Mouse (Mus musculus) thymus, postnatal 4 days (tissue): ENCODE data around the gene Prex1.
A peak's percentile ranks its signal among the peaks of the same experiment; 100 is the strongest.
"Not testable (repeated sequence)": the region's sequence is repeated elsewhere in the genome, so short reads cannot be mapped to it uniquely, and the experiment has no call there.

Experiments used
- DNase-seq: peaks from one replicate; pipeline ENCODE4 v3.0.0; 2021

Gene Prex1

GRCm38 (mm10) chr2:166713690-166714426 is at the start of gene Prex1:
Prex1 (minus strand) TSS chr2:166713832.
- DNase-seq = peak; percentile 100

DNA sequence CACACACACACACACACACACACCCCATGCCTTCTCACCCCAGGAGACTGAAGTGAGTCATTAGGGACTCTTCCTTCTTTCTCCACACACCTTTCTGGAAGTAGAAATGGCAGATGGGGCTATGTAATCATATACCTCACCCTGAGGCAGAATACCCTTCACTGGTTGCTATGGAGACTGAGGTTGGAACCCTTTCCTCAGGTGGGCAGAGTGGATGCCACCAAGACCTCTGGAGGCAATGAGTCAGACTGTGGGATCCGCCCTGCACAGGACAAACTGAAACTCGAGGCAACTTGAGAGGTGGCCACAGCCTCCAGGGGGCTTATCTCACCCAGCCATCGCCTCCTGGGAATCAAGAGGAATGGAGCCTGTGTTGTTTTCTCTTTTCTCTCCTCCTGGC is 44.3 kb upstream of the Prex1 start:
- DNase-seq = no peak

GRCm38 (mm10) chr2:166754760-166755159 is 41.1 kb upstream of the Prex1 start:
- no peak for DNase-seq

GRCm38 (mm10) chr2:166754194-166754593 is 40.6 kb upstream of the Prex1 start:
- DNase-seq = no peak

DNA sequence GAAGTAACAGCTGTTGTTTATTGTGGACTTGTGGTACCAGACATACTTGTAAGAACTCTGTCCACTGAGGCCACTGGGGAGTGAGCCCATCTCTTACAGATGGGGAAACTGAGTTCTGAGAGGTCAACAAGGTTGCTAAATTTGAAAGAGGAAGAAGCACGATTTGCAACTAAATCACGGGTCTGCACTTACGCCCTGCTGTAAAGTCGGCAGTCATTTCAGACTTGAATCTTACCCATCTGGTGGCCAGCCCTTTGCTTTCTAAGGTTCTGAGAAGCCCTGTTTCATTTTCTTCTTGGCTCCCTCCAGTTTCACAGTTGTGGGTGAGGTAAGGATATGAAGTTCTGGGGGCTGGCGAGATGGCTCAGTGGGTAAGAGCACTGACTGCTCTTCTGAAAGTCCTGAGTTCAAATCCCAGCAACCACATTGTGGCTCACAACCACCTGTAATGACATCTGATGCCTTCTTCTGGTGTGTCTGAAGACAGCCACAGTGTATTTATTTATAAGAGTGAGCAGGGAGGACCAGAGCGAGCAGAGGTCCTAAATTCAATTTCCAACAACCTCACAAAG is 37.1 kb upstream of the Prex1 start:
- DNase-seq = no peak

- peak; percentile 54 for DNase-seq
These were observed 32.8 kb upstream of the Prex1 start for GRCm38 (mm10) chr2:166746261-166746913.

- peak; percentile 75 for DNase-seq
These were observed 32.2 kb upstream of the Prex1 start for GRCm38 (mm10) chr2:166745849-166746248.

- no peak for DNase-seq
These were observed 30.8 kb upstream of the Prex1 start for GRCm38 (mm10) chr2:166744433-166744832.

- no peak for DNase-seq
These were observed 29.9 kb upstream of the Prex1 start for GRCm38 (mm10) chr2:166743504-166743903.

- no peak for DNase-seq
These were observed 27.8 kb upstream of the Prex1 start for GRCm38 (mm10) chr2:166741445-166741844.

- no peak for DNase-seq
These were observed 26.8 kb upstream of the Prex1 start for GRCm38 (mm10) chr2:166740396-166740795.

GRCm38 (mm10) chr2:166737307-166737706 is 23.7 kb upstream of the Prex1 start:
- no peak for DNase-seq

DNA sequence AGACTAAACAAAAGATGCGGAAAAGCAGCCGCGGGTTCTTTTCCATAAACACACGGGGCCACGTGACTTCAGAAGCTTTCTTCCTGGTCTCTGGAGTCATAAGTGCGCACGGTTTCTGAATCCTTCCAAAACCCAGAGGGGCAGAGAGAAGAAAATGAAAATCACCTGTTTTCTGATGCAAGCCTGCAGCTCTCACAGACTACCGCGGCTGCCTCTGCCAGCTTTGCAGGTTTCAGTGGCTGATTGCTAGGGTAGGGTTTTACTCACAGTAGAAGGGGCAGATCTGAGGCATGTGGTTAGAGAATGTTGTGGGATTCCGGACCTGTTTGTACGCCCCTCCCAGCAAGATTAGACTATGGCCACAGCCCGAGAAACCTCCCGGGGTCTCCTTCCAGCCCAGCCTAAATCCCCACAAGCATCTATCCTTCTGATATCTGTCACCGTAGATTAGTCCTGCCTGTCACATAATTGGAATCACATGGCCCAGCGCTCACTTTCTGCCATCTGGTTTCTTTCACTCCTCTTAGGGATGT is 21.9 kb upstream of the Prex1 start:
- no peak for DNase-seq

DNA sequence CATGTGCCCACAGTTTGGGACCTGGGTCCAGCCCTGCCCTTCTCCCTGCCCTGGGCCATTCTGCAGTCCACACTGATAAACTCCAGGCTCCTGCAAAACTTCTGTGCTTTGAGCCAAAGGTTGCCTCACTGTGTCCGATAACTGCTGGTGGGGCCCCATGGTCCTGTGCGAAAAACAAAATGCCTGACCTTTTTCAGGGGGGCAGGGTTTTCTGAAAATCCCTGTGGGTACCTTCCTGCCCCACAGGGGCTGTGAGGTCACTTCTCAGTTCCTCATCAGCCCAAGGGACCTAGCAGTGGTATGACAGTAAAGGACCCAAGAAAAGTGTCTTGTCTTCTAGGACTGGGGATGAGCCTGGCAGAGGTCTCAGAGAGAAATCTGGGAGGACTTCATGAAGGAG is 19.2 kb upstream of the Prex1 start:
- DNase-seq = no peak

DNA sequence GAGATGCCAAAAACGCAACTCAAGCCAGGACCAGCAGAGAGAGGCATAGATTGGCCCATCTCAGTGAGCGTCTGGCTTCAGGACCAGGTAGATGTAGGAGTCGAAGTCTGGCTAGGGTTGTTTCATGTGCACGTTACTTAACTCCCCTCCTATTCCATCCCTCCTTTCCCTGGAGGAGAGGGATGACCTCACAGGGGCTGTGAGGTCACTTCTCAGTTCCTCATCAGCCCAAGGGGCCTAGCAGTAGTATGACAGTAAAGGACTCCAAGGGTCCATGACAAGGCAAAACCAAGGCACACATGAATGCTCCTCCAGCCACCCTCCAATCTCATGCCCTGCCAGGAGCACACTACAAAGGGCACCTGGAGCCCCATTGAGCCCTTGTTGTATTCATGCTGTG is 18.5 kb upstream of the Prex1 start:
- DNase-seq = no peak

- DNase-seq = not testable (repeated sequence)
These were observed 17.7 kb upstream of the Prex1 start for GRCm38 (mm10) chr2:166731102-166731883.

DNA sequence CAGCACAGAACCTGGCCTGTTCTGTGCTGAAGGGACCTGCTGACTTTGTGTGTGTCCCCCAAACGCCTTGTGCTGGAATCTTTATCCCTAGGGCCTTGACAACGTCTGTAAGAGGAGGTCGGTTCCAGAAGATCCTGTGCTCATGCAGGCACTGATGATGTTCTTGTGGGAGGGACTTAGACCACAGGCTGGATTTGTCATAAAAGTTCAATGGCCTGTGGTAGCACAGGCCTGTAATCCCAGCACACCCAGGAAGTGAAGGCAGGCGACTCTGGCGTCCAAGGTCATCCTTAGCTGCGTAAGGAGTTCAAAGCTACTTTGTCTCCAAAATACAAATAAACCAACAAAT is 16.9 kb upstream of the Prex1 start:
- DNase-seq = no peak

DNA sequence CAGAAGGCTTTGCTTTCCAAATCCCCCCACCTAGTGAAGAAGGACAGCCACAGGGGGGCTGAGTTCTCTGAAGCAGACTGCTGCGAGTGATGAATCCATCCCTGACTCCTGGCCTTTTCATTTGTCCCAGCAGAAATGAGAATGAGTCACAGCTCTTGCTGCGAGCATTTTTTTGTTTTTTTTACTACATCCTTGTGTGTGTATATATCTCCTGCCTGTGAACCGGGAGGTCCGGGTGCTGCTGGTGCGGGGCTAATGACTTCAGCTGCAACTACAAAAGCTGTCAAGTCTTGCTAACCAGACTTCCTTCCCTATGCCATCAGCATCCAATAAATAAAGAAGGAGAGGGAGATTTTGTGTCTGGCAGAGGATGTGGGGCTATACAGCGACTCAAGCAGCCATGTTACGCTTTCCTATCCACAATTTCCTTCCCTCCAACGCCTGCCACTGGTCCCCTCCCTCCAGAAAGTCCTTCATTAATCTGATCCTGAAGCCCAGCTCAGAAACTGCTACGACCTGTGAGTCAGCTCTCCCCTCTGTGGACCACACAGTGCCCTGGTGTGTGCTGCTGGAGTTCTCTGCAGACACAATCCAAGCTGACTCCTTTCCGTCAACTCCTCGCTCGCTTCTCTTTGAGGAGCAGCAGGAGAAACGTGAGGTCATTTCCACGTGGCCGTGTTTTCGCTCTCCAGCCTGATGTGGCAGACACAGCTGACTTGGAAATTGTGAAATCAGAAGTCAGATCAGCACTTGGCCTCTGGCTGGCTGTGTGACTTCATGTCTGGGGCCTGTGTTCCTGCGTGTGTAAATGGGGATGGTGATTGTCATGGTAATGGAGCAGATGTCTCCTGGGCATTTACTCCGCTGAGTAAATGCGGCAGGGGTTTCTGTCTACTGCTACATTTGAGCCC is 16.3 kb upstream of the Prex1 start:
- DNase-seq = no peak

GRCm38 (mm10) chr2:166729045-166729444 is 15.4 kb upstream of the Prex1 start:
- DNase-seq = no peak

GRCm38 (mm10) chr2:166728261-166728680 is 14.6 kb upstream of the Prex1 start:
- no peak for DNase-seq

DNA sequence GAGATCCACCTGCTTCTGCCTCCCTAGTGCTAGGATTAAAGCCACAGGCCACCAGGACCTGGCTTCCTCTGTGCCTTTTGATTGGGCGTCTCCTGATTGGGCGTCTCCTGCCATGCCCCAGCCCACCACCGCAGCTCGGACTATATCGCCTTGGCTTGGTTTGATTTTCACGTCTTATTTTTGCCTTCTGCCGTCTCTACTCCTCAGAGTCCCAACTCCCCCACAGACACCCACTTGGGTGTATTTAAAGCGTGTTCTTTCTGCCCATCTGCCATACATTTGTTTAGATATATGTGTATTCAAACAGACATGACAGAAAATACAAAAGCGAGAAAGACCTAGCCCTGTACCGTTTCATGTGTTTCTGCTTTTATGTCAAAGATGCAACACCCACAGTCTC is 14.2 kb upstream of the Prex1 start:
- DNase-seq = no peak

- no peak for DNase-seq
These were observed 13.3 kb upstream of the Prex1 start for GRCm38 (mm10) chr2:166726891-166727290.
